Mouse (Mus musculus) kidney, adult 9 months (tissue): ENCODE measurements at regions not wholly inside any gene's neighbourhood (a gene's known extent, or its start where the extent isn't known, plus 50 kb on each side); places are given as distances from the start of the nearest gene placed in this dataset.

Experiments
- DNase-seq: peaks from one replicate; pipeline ENCODE4 v3.0.0; 2022

GRCm38 (mm10) chr14:24731872-24732525, 245.1 kb downstream of the Rps24 start:
- DNase-seq, result no peak

GRCm38 (mm10) chr14:24733326-24733725, 246.4 kb downstream of the Rps24 start:
- DNase-seq, result no peak

- no peak for DNase-seq
Measured at GRCm38 (mm10) chr14:24738869-24739268, 251.9 kb downstream of the Rps24 start.

GRCm38 (mm10) chr14:24744451-24744850, 257.5 kb downstream of the Rps24 start:
- DNase-seq, result no peak

- no peak for DNase-seq
Measured at GRCm38 (mm10) chr14:24745730-24746129, 258.8 kb downstream of the Rps24 start.

- no peak for DNase-seq
Measured at GRCm38 (mm10) chr14:24747471-24747795, 260.5 kb downstream of the Rps24 start.

GRCm38 (mm10) chr14:24747796-24748496, 261.0 kb downstream of the Rps24 start:
- DNase-seq, result peak; percentile 24

- DNase-seq, result no peak
Measured at GRCm38 (mm10) chr14:24748497-24748862, 261.6 kb downstream of the Rps24 start.

GRCm38 (mm10) chr14:24749313-24749712, 262.4 kb downstream of the Rps24 start:
- DNase-seq, result no peak

GRCm38 (mm10) chr14:24751227-24751626, 264.3 kb downstream of the Rps24 start:
- DNase-seq, result no peak

GRCm38 (mm10) chr14:24754753-24755152, 267.8 kb downstream of the Rps24 start:
- no peak for DNase-seq

GRCm38 (mm10) chr14:24755426-24756117, 268.6 kb downstream of the Rps24 start:
- DNase-seq, result no peak

GRCm38 (mm10) chr14:24757302-24757701, 270.4 kb downstream of the Rps24 start:
- no peak for DNase-seq

- no peak for DNase-seq
Measured at GRCm38 (mm10) chr14:24757843-24758242, 270.9 kb downstream of the Rps24 start.

- DNase-seq, result no peak
Measured at GRCm38 (mm10) chr14:24760926-24761325, 274.0 kb downstream of the Rps24 start.

GRCm38 (mm10) chr14:24762468-24763274, 275.7 kb downstream of the Rps24 start:
- no peak for DNase-seq

GRCm38 (mm10) chr14:24763275-24763812, 276.4 kb downstream of the Rps24 start:
- DNase-seq, result no peak

GRCm38 (mm10) chr14:24763845-24764244, 276.9 kb downstream of the Rps24 start:
- DNase-seq, result no peak

GRCm38 (mm10) chr14:24766260-24766659, 279.3 kb downstream of the Rps24 start:
- DNase-seq, result no peak

GRCm38 (mm10) chr14:24766690-24767089, 279.8 kb downstream of the Rps24 start:
- DNase-seq, result no peak

- no peak for DNase-seq
Measured at GRCm38 (mm10) chr14:24767316-24767715, 280.4 kb downstream of the Rps24 start.

GRCm38 (mm10) chr14:24767964-24768363, 281.0 kb downstream of the Rps24 start:
- DNase-seq, result no peak

GRCm38 (mm10) chr14:24769451-24769850, 282.5 kb downstream of the Rps24 start:
- DNase-seq, result no peak
